Mouse (Mus musculus) layer of hippocampus, adult 9-10 months (tissue): ENCODE measurements at regions not wholly inside any gene's neighbourhood (a gene's known extent, or its start where the extent isn't known, plus 50 kb on each side); places are given as distances from the start of the nearest gene placed in this dataset.

Experiments used
- DNase-seq: peaks from one replicate; pipeline ENCODE4 v3.0.0; 2022; ENCODE audit warnings: low spot score

DNA sequence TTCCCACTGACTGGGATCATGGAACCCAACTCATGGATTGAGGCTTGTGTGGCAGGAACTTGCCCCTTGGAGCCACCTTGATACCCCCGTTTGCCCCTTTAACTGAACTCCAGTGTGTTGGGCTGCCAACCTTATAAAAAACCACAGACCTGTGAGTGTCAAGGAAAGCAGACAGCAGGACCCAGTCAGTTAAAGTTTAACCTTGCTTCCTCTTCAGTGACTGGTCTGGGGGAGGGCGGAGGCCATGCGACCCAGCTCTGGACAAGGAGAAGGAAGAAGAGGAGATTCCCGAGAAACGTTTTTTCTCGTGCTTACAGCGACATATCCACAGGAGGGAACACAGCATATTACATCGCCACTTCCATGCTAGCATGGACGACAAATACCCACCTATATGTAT is 281.9 kb upstream of the Zfp64 start:
- no peak for DNase-seq

DNA sequence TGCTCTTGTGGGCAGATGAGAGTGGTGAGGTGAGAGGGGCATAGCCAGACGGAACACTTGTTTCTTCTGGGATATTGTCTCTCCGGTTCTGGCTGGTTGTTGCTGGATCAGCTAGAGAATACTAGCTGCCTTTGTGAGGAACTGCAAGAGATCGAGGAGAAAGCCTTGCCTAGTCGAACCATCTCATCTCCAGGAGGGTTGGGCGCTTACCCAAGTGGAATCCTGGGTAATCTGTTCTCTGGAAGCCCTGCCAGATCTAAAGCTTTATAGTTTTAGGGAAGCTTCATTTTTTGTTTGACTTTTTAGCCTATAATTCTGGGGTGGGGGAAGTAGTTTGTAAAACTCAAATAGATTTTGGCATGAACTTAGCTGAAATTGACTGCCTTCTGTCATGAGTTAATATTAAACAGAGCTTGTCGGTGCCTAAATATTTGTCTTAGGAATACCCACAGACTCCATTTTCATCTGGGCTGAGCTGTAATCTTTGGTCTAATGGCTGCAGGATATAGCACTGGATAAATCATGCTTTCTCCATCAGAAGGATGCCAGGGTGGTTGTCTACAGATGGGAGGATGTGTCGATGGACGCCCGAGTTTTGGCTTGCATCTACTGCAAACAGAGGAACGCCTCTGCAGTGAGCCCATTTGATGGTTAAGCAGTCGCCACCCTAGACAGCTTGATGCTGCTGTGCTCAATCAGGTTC is 279.1 kb upstream of the Zfp64 start:
- no peak for DNase-seq

DNA sequence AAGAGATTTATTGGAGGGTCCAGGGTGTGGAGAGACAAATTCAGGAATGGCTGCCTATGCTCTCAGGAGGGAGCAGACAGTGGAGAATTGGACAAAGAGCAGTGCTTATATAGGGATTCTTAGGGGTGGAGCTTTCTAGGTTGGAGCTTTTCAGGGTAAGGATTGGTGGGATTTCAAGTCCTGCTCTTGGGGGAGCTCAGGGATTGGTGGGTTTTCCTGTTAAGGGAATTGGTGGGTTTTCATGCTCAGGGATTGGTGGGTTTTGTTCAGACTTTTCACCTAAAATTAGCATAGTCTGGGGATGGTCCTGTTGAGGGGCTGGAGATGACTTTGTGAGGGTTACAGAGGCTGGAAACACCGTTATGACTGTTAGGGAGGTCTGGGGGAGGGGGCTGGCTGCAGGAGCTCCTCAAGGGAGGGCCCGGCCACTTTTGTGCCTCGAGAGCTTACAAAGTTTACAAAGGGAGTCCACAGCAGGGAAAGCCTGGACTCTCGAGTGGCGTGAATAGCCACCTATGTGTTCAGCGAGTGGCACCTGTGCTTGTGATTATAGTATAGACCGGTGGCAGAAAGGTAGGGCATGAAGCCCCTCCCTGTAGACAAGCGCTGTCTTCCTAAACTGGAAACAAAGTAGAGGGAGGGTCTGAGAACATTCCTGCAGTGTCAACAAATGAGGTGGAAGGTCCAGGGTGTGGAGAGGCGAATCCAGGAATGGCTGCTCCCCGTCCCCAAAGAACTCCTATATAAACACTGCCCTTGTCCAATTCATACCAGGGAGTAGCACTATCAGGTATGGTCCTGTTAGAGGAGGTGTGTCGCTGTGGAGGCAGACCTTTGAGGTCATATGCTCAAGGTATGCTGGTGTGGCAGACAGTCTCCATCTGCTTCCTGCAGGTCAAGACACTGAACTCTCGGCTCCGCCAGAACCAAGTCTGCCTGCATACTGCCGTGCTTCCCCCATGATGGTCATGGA is 278.1 kb upstream of the Zfp64 start:
- DNase-seq = no peak

DNA sequence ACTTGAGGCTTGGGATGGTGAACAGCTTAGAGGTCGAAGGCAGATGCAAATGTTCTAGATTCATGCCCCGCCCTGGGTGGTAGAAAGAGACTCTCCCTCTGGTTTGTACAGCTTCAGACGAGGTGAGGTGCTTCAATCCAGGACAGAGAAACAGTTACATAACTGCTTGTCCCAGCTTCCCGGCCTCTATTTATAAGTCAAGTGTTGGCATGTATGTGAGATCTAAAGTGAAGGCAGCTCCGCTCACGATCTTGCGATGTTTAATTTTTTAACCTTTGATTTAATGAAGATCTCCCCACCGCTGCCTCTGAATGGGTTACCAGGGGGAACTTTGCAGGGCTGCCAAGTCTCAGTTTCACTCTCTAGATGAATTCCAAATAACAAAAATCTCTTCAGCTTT is 266.9 kb upstream of the Zfp64 start:
- DNase-seq = no peak

DNA sequence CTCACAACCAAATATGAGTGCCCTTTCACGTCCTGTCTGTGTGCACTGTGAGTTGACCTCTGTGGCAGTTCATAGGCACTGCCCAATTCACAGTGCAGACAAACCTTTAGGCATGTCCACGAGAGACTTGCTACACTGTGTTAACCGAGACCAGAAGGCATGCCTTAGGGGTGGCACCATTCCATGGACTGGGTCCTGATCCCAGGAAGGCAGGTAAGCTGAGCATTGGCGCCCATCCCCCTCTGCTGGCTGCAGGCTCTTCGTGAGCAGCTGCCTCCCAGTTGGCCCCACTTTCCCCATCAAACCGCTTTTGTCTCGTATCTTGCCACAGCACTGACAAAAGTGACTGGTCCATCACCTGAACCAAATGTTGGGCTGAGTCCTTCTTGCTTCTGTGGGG is 265.8 kb upstream of the Zfp64 start:
- no peak for DNase-seq

DNA sequence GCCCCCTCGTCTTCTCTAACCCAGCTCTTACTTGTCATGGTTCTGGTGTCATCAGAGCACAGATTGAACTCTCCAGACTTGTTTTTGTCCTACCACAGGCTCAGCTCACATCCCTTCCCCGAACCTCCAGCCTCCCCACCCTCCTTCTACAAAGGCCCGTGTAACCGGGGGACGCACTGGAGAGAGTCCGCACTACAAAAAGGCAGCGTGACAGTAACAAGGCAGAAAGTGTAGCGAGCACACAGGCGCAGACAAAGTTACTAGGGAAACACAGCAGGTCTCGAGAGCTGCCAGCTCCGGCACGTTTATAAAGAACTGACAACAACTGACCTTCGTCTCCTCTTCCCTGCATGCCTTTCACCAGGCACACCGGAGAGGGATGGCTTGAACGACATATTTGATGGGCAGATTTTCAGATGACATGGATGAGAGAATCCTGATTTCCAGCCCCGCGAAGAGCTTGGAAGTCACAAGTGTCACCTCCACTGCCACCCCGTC is 260.2 kb upstream of the Zfp64 start:
- DNase-seq = no peak

DNA sequence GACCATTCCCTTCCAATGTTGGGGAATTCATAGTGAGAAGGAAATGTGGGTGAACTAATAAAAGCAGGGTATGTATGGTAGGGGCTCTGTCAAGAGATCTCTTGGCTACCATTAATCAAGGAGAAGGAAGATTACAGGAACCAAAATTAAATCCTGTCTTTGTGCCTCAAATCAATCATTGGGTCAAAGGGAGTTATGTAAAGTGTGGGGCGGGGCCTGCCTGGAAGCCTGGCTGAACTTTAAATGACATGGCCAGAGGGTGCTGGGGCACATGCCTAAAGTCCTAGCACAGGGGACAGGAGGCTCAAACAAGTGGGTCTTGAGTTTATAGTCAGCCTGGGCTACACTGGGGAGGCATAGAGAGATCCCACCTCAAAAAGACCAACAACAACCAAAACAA is 259.0 kb upstream of the Zfp64 start:
- no peak for DNase-seq

DNA sequence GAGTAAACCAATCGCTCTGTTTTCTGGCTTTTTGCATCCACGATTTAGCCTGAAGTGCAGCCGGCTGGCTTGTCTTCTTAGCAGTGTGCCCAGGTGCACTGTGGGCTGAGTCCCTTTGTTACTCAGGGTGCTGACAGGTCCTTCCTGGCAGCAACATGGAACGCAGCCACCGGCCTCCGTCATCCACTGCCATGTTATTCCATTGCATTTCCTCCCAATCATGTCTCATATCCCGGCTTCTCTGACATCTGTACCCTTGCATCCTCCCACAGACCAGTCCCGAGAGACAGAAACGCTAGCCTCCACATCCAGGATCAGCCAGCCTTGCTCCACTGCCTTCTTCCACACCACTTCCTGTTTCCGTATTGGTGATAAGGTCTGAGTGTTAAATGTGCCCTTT is 257.9 kb upstream of the Zfp64 start:
- no peak for DNase-seq

DNA sequence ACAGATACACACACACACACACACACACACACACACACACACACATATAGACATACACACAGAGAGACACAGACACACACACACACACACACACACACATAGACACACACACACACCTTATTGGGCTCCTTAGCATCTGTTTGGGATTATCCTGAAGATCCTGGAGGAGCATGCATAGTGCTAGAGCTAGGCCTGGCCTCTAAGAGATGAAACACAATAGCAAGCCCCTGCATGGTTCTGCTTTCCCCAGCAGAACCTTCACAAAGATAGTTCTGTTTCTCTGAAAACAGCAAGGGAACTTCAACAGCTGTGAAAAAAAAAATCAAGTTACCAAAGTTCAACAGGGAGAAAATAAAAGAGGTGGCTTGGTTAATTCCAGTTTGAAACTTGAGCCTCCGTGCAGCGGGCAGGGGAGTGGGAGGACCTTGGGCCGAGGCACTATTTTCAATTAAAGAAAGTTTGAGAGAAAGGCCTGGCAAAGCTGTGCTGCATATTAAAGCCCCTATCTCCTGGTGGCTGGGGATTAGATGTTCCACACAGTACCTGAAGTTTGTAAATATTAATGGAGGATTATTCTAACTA is 257.4 kb upstream of the Zfp64 start:
- no peak for DNase-seq

DNA sequence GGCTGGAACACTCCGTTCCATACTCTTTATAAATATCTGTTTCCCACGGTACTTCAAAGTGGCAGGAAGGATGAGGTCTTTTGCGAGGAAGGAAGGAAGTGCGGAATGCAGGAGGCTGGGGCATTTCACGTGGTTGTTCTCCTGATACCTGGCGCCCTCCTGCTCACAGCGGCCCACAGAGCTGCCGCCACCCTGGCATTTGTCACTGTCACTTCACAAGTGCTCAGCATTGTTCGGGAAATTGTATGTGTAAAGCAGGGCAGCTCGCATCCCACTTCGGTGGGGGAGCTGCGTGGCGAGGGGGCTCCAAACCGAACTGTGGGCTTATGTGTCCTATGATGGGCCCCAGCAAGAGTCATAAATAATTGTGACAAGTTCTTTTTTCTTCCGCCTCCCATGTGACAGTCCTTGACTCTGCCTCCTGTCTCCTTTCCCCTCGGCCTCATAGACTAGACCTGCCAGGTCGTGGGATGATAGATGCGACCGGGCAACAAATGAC is 248.9 kb upstream of the Zfp64 start:
- no peak for DNase-seq

DNA sequence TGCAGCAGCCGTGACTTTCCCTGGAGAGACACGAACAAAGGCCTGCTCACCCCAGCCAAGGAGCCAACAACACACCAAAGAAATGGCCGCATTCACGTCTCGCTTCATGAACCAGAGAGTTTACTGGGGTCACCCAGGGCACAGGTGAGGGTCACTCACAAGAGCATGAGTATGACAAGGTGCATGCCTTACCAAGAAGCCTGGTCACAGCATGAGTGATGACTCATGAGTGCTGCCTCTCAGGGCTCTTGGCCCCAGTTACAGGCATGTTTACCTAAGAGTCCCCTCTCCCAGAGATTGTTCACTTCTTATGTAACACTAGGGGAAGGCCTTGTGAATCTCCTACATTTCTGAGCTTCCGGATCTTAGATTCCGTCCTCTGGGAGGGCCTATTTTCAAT is 236.6 kb upstream of the Zfp64 start:
- no peak for DNase-seq

DNA sequence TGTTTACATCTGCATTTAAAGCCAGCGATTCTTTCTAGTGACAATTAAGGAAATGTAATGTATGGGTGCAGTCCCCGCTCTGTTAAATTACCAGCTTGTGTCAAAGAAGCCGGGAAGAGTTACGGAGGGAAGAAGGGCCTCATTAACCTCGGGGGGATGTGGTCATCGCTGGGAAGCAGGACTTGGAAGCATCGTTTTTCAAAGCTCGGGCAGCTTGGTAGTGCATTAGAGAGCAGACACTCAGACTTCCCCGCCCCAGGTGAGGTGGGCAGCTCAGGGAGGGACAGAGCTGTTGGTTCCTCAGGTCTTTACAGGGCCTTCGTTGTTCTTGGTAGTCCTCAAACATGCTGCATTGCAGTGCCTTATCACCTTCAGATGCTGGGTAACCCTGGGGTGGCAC is 236.1 kb upstream of the Zfp64 start:
- no peak for DNase-seq

DNA sequence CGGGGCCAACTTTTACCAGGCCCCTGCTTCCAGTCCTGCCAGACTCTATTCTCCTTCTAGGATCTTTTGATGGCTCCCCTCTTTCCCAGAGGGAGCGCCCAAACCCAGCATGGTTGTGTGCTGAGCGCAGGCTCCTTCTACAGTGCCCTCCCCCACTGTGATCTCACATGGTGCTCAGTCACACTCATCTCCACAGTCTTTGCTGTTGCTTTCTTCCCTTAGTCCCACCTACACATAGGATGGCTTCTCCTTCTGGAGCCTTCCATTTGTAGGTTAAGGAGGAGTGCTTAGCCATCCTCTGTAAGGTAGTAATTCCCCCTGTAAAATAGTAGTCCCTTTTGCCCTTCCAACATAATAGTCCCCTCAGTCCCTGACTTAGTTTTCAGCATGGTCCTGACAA is 222.2 kb upstream of the Zfp64 start:
- no peak for DNase-seq

DNA sequence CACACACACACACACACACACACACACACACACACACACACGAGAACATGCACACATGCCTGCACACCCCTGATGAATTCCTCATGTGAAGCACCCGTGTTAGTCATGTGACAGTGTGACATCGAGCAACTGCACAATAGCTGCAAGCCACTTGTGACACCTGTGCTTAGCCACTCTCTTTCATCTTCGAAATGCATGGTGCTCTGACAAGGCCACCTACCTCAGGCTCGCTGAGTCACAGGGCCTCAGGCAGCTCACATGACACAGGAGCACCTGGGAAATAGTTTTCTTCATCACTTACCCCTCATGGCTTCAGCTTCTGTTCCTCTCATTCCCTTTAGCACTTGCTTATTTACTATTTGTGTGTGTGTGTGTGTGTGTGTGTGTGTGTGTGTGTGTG is 213.4 kb upstream of the Zfp64 start:
- DNase-seq = no peak

DNA sequence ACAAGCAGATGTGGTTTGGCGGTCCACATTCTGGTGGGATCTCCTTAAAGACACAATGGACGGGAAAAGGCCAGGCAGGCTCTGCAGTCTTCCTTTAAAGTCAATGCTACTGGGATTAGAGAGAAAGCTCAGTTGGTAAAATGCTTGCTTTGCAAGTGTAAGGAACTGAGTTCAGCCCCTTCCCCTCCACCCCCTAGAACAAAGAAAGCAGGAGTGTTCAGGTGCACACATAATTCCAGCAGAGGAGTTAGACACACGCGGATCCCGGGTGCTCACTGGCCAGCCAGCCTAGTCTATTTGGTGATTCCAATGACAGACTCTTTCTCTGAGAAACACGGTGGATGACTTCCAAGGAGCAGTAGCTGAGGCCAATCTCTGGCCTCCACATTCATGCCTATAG is 213.0 kb upstream of the Zfp64 start:
- DNase-seq = no peak

DNA sequence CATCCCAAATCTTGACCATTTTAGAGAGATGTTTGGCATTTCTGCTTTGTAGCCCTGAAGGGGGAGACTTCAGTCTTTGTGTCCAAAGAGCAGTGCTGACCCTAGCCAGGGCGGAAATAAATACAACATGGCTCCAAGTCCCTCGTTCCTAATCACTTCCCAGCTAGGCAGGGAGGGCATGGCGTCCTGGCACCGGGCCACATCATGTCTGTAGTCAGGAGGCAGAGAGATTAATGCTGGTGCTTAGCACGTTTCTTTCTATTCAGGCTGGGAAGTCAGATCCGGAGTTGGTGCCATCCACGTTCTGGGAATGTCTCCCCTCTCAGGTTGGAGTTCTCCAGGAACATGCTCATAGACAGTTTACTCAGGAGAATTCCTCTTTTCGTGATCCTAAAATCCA is 206.3 kb upstream of the Zfp64 start:
- DNase-seq = no peak

DNA sequence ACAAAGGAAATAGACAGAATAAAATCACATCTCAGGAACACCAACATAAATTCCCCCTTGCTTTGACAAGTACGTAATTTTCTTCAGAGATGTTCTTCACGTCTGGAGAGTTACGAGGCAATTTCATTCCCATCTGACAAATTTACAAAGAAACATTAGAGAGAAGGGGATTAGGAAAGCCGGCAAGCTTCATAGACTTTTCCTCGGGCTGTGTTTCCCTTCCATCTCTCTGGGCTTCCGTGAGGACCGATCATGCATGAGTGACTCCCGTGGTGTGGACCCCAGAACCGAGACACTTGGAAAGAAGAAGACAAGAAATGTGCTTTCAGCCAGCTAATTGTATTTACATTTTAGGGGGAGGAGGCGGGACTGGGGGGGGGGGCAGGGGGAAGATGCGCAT is 203.4 kb upstream of the Zfp64 start:
- no peak for DNase-seq

DNA sequence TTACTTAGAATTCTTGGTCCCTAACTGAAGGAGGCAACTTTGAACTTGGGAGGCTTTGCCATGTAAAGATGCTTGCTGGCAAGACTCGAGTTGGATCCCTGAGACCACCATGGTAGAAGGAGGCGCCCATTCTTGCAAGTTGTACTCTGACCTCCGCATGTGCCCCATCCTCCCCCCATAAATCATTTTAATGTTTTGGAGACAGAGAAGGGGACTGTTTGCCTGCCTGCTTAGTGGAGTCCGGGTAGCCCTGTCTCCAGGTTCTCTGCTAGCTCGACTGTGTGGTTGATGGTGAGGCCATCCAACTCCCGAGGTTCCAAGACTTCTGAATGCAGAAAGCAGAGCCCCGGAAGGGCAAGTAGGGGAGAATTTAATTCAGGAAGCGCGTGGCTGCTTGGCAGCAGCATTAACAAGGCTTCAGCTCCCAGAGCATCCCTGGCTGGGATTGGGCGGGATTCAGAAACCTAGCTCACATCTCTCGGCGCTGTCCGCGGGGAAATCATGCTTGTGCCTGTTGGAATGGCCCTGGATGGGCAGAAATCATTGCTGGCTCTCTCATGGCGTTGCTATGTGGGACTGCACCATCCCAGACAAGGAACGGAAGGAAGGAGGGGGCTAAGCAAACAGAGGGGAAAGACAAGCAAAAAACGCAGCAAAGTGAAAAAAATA is 202.8 kb upstream of the Zfp64 start:
- DNase-seq = no peak

DNA sequence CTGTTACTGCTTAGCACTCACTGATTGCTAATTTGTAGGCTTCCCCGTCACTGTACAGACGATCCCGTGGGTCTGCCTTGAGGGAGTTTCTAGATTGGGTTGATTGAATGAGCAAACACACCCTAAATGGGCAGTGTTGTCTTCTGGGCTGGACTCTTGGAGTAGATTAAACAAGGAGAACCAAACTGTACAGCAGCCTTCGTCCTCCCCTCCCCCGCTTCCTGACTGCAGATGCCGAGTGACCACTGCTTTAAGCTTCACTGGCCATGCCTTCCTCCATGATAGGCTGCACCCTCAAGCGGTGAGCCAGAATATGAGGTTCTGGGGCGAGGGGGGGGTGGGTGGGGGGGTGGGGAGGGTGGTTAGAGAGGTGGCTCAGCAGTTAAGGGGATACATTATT is 201.5 kb upstream of the Zfp64 start:
- no peak for DNase-seq

DNA sequence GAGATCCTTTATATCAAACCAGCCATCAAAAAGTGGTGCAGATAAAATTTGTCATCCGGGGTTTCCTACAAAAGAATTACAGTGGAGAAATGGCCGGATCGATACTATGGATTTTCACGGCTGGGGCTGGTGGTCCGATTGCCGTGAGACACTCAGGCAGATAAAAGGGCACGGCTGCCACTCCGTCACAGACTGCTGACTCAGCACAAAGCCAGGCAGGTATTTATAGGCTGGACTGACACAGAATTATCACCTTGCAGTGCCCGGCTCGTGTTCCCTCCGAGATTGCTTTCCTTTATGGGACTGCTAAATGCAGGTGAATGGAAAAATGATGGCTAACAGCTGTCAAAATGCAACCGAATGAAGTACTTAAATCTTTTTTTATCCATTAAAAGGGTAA is 199.5 kb upstream of the Zfp64 start:
- no peak for DNase-seq

DNA sequence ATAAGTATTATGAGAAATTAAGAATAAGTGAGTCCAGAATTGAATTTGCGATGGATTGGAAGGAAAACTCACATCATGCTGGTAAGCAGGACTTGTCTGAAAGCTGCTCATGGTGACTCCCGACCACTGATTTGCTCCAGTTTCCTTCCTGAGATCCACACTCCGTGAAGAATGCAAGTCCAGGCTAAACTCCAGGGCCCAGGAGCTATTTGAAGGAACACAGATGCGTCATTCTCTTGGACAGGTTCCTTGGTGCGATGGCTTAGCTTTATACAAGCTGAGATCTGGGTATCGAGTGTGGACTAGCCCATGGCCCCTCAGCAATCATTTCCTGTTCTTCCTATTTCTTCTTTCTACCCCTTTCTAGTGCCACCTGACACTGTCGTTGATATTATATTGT is 192.3 kb upstream of the Zfp64 start:
- no peak for DNase-seq

DNA sequence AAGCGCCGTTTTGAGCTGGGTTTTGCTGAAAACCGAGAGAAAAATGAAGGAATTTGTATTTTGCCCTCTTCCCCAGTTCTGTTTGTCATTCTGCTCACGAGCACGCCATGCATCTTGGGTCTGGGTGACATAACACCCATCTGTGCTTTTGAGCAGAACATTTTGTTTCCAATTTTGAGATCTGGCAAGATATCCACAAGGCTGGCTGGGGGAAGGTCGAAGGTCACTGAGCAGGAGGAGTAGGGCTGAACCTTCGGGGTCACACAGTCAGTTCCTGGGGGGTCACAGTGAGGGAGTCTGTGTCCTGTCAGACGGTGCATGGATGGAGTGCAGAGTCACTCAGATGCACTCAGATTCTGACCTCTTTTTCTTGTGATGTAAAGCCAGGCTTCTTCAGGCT is 186.8 kb upstream of the Zfp64 start:
- DNase-seq = no peak
